Mouse (Mus musculus) ES-Bruce4 (cell line): Measurements from ENCODE around the gene Rps18. TPM values are rescaled to one million over a fixed set of nuclear protein-coding genes. Genes with fewer than 3 reads are reported as not detected.
"Not testable (repeated sequence)": the region's sequence is repeated elsewhere in the genome, so short reads cannot be mapped to it uniquely, and the experiment has no call there.

Experiments used
- H3K27ac ChIP-seq: 2 replicates; pipeline ENCODE4 v1.5.1; 2012; ENCODE audit warnings: low read length, inconsistent platforms; ENCODE audit not compliant: insufficient read depth
- H3K27me3 ChIP-seq: 2 replicates; pipeline ENCODE4 v1.6.1; 2012; ENCODE audit warnings: mild to moderate bottlenecking, low read length, inconsistent platforms; ENCODE audit not compliant: control insufficient read depth, poor library complexity, insufficient read depth, severe bottlenecking
- H3K36me3 ChIP-seq: 2 replicates; pipeline ENCODE4 v1.6.1; 2012; ENCODE audit warnings: inconsistent platforms, mild to moderate bottlenecking, low read length, moderate library complexity; ENCODE audit not compliant: control insufficient read depth, poor library complexity, insufficient read depth, severe bottlenecking
- H3K4me1 ChIP-seq: one replicate; pipeline ENCODE4 v1.8.1; 2011; ENCODE audit warnings: low read length; ENCODE audit not compliant: control insufficient read depth, insufficient read depth
- H3K4me3 ChIP-seq: 2 replicates; pipeline ENCODE4 v1.5.1; 2011; ENCODE audit warnings: low read depth, mild to moderate bottlenecking, low read length
- H3K9ac ChIP-seq: 2 replicates; pipeline ENCODE4 v1.6.1; 2012; ENCODE audit warnings: low read depth, mild to moderate bottlenecking, inconsistent platforms; ENCODE audit not compliant: poor library complexity, severe bottlenecking
- H3K9me3 ChIP-seq: replicated peaks from 2 replicates; pipeline ENCODE4 v1.6.1; 2012; ENCODE audit warnings: mild to moderate bottlenecking, low read length, inconsistent platforms; ENCODE audit not compliant: control insufficient read depth, poor library complexity, insufficient read depth, severe bottlenecking
- CTCF ChIP-seq: IDR thresholded peaks from one replicate; pipeline ENCODE4 v1.8.1; 2011; ENCODE audit warnings: low read depth, low read length
- EP300 ChIP-seq: IDR thresholded peaks from 2 replicates; pipeline ENCODE4 v1.6.1; 2011; ENCODE audit warnings: low read depth, low read length; ENCODE audit not compliant: insufficient read depth
- POLR2A ChIP-seq: IDR thresholded peaks from one replicate; pipeline ENCODE4 v1.8.1; 2011; ENCODE audit warnings: low read length; ENCODE audit not compliant: insufficient read depth
- polyA plus RNA-seq: library from polyadenylated mRNA; stranded (reverse); fragments of >200 nt; gene quantifications from 2 replicates; pipeline ENCODE4 v1.2.4, GENCODE M21; 2011; ENCODE audit warnings: low read depth; ENCODE audit not compliant: missing spikeins, insufficient read depth, insufficient read length

The Rps18 gene
- 2,174 TPM in 2 replicates for polyA plus RNA-seq

GRCm38 (mm10) chr17:33955555-33956214 lies at the start of gene Rps18, which contains the start of gene Vps52:
TSS of gene Rps18 (minus strand) at chr17:33956001.
TSS of gene Vps52 (plus strand) at chr17:33955812.
- H3K36me3 ChIP-seq = peaks cover 34% of the 10 kb centered on the region
- H3K9me3 ChIP-seq = no peaks in the 10 kb centered on the region
- no peaks in the 10 kb centered on the region for H3K27me3 ChIP-seq
- no peaks in the 10 kb centered on the region for H3K4me1 ChIP-seq
- TF ChIP-seq CTCF (no peak), POLR2A (peak; percentile 95), EP300 (no peak)
- H3K27ac ChIP-seq = peak within 1 kb of the TSS; percentile 56
- peak within 1 kb of the TSS; percentile 87 for H3K4me3 ChIP-seq
- peak within 1 kb of the TSS; percentile 88 for H3K9ac ChIP-seq

GRCm38 (mm10) chr17:34003426-34003825 lies 47.6 kb upstream of the Rps18 start:
- Histone ChIP-seq H3K9ac (no peak overlapping the region), H3K27ac (no peak overlapping the region), H3K27me3 (peaks cover 7% of the 10 kb centered on the region), H3K36me3 (no peaks in the 10 kb centered on the region), H3K9me3 (0 out of 2 replicates have a peak, but pooled peaks cover 2% of the 10 kb centered on the region), H3K4me3 (no peak overlapping the region), H3K4me1 (no peaks in the 10 kb centered on the region)
- TF ChIP-seq POLR2A = no peak
- TF ChIP-seq EP300 = no peak
- peak; percentile 62 for TF ChIP-seq CTCF

- not testable (repeated sequence) for H3K4me1 ChIP-seq, H3K36me3 ChIP-seq, H3K9ac ChIP-seq, H3K4me3 ChIP-seq, H3K27ac ChIP-seq, H3K9me3 ChIP-seq, H3K27me3 ChIP-seq
These were observed 45.0 kb upstream of the Rps18 start for GRCm38 (mm10) chr17:34000796-34001195.

GRCm38 (mm10) chr17:34000150-34000537 lies 44.3 kb upstream of the Rps18 start, which contains the start of gene H2-K1:
TSS of gene H2-K1 (minus strand) at chr17:34000347.
- H3K27me3 ChIP-seq = peaks cover 7% of the 10 kb centered on the region
- H3K9ac ChIP-seq = peak within 1 kb of the TSS; percentile 79
- H3K4me1 ChIP-seq = no peaks in the 10 kb centered on the region
- no peak for TF ChIP-seq POLR2A
- no peak for TF ChIP-seq CTCF
- no peak for TF ChIP-seq EP300
- no peaks in the 10 kb centered on the region for H3K36me3 ChIP-seq
- no peak within 1 kb of the TSS for H3K27ac ChIP-seq
- H3K4me3 ChIP-seq = peak within 1 kb of the TSS; percentile 75
- 0 out of 2 replicates have a peak, but pooled peaks cover 2% of the 10 kb centered on the region for H3K9me3 ChIP-seq

- H3K4me1 ChIP-seq = no peaks in the 10 kb centered on the region
- peak overlapping the region; percentile 75 for H3K4me3 ChIP-seq
- H3K9ac ChIP-seq = peak overlapping the region; percentile 79
- no peak for TF ChIP-seq CTCF
- no peak for TF ChIP-seq EP300
- no peak for TF ChIP-seq POLR2A
- peaks cover 7% of the 10 kb centered on the region for H3K27me3 ChIP-seq
- no peaks in the 10 kb centered on the region for H3K36me3 ChIP-seq
- 0 out of 2 replicates have a peak, but pooled peaks cover 2% of the 10 kb centered on the region for H3K9me3 ChIP-seq
- H3K27ac ChIP-seq = no peak overlapping the region
These were observed 43.7 kb upstream of the Rps18 start for GRCm38 (mm10) chr17:33999341-34000149.

- not testable (repeated sequence) for H3K4me3 ChIP-seq, H3K9ac ChIP-seq, H3K36me3 ChIP-seq, H3K4me1 ChIP-seq, H3K27ac ChIP-seq, H3K27me3 ChIP-seq, H3K9me3 ChIP-seq
These were observed 42.9 kb upstream of the Rps18 start for GRCm38 (mm10) chr17:33998697-33999096.

GRCm38 (mm10) chr17:33997025-33997424 lies 41.2 kb upstream of the Rps18 start:
- H3K4me1 ChIP-seq, H3K4me3 ChIP-seq, H3K9me3 ChIP-seq, H3K9ac ChIP-seq, H3K27me3 ChIP-seq, H3K27ac ChIP-seq, H3K36me3 ChIP-seq: not testable (repeated sequence)
